Mouse (Mus musculus) liver, postnatal 0 days (tissue): ENCODE results near the gene Rps6kc1.

ENCODE experiments used
- CTCF ChIP-seq: sonication (generic); IDR thresholded peaks from 2 replicates; pipeline ENCODE4 v1.5.1; 2016; ENCODE audit warnings: antibody characterized with exemption, low read depth
- EP300 ChIP-seq: IDR thresholded peaks from 2 replicates; pipeline ENCODE4 v1.6.1; 2016; ENCODE audit warnings: antibody characterized with exemption, low read depth, mild to moderate bottlenecking

GRCm38 (mm10) chr1:190831839-190832497 is 79.6 kb downstream of the Rps6kc1 start:
- TF ChIP-seq CTCF: peak; percentile 74
- TF ChIP-seq EP300: no peak
